7 mouse cellular contexts compared by ENCODE assay signal in the genomic region with DNA sequence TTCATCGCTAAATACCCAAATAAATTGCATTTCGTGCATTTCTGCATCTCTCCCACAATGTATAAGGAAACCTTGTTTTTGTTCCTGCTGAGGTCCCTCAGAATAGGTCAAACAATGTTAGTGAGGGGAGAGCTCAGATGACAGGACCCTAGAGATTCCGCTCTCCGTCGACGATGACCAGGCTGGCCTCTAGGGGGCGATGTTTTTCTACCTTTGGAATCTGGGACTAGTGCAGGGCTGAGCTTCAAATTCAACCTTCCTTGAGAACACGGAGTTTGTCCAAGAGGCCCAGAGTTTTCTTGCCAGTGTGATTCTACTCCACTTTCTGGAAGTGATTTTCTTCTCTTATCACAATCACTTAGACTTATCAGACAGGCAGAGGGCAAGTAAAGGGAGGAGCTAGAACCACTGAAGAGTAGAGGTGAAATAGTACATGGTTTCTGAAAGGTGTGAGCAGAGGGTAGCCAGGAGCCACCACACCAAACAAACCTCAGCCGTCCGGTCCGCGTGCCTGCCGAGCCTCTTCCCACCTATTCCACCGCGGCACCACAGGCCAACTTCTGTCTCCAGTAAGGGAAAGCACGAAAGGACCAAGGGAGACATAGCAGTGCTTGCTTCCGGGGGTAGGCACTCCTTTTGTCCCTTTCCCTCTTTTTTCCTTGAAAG. TPM values are rescaled to one million over a fixed set of nuclear protein-coding genes. Genes with fewer than 3 reads are reported as not detected.
DNase-seq lines count a peak whose midpoint lies in the region; ATAC-seq lines count a peak whose summit lies in the region.

No protein-coding gene starts in this region.

- no peak overlapping the region for H3K27ac ChIP-seq in limb, embryonic 10.5 days
- H3K27ac ChIP-seq in midbrain, embryonic 14.5 days (replicated peaks; ENCODE audit: low read depth, low read length) = 0 out of 2 replicates have a peak overlapping the region, but pooled peaks have one; percentile 86

- no peak overlapping the region for H3K9ac ChIP-seq in midbrain, embryonic 14.5 days (replicated peaks; ENCODE audit: low read length)

- H3K4me1 ChIP-seq in limb, embryonic 10.5 days = peaks cover 18% of the 10 kb centered on the region
- H3K4me1 ChIP-seq in midbrain, embryonic 14.5 days (ENCODE audit: control insufficient read depth, insufficient read depth, low read length) = 0 out of 2 replicates have a peak, but pooled peaks cover 11% of the 10 kb centered on the region

- WGBS in limb, embryonic 10.5 days = 12% methylated on average over 17 of the region's 17 CpGs
- WGBS in midbrain, embryonic 14.5 days = 14% methylated on average over 17 of the region's 17 CpGs

- DNase-seq in adrenal gland, adult 8-10 months = peak; percentile 56
- peak; percentile 94 for DNase-seq in embryo, embryonic 9.5 days (ENCODE audit: extremely low spot score)
- peak; percentile 94 for DNase-seq in heart, adult 11 months
- peak; percentile 71 for DNase-seq in kidney, adult 11 months
- DNase-seq in limb, embryonic 10.5 days (ENCODE audit: low spot score) = peak; percentile 96
- DNase-seq in midbrain, embryonic 14.5 days = peak; percentile 92
- peak; percentile 64 for DNase-seq in spleen, adult 12 weeks (ENCODE audit: low spot score)

- no peaks in the 10 kb centered on the region for H3K9me3 ChIP-seq in limb, embryonic 10.5 days (replicated peaks)
- H3K9me3 ChIP-seq in midbrain, embryonic 14.5 days (ENCODE audit: control insufficient read depth, low read length) = no peaks in the 10 kb centered on the region

- H3K4me2 ChIP-seq in midbrain, embryonic 14.5 days (ENCODE audit: low read length) = no peak overlapping the region

- H3K27me3 ChIP-seq in limb, embryonic 10.5 days (ENCODE audit: low read depth, poor library complexity, severe bottlenecking) = no peaks in the 10 kb centered on the region
- no peaks in the 10 kb centered on the region for H3K27me3 ChIP-seq in midbrain, embryonic 14.5 days (ENCODE audit: control insufficient read depth, insufficient read depth, low read length)

- no peaks in the 10 kb centered on the region for H3K36me3 ChIP-seq in limb, embryonic 10.5 days
- no peaks in the 10 kb centered on the region for H3K36me3 ChIP-seq in midbrain, embryonic 14.5 days (ENCODE audit: control insufficient read depth, insufficient read depth, low read length)

- no peak overlapping the region for H3K4me3 ChIP-seq in limb, embryonic 10.5 days
- no peak overlapping the region for H3K4me3 ChIP-seq in midbrain, embryonic 14.5 days (replicated peaks; ENCODE audit: low read depth, low read length)

- ATAC-seq in midbrain, embryonic 14.5 days (ENCODE audit: low FRiP score, low TSS enrichment) = peak; percentile 63; the same call in 1 of the 2 replicates

RNA-seq across cellular contexts. Expression of gene Prmt5, which starts 11.3 kb away (rescaled TPM):
- total RNA-seq in adrenal gland, adult 8-10 months (2022) = 10 to 100 TPM; 48.4 to 53.6 (median 50.9) TPM
- polyA plus RNA-seq in limb, embryonic 10.5 days (2016; fragmentation: Nextera tagmentation; extraction: Ambion mirVana) = 131 and 156 TPM in 2 replicates
- 76.9 and 92.5 TPM in 2 replicates for polyA plus RNA-seq in midbrain, embryonic 14.5 days (2014; fragmentation: Nextera tagmentation; extraction: Ambion mirVana)

RNA-seq across cellular contexts. Expression of gene Haus4, which starts 25.8 kb away (rescaled TPM):
- 10 to 100 TPM; 24.1 to 34.1 (median 29.4) TPM for total RNA-seq in adrenal gland, adult 8-10 months (2022)
- 57.5 and 63.0 TPM in 2 replicates for polyA plus RNA-seq in limb, embryonic 10.5 days (2016; fragmentation: Nextera tagmentation; extraction: Ambion mirVana)
- 13.3 and 14.7 TPM in 2 replicates for polyA plus RNA-seq in midbrain, embryonic 14.5 days (2014; fragmentation: Nextera tagmentation; extraction: Ambion mirVana)

RNA-seq across cellular contexts. Expression of gene Ajuba, which starts 48.8 kb away (rescaled TPM):
- total RNA-seq in adrenal gland, adult 8-10 months (2022) = 10 to 100 TPM; 23.7 to 41.6 (median 32.6) TPM
- polyA plus RNA-seq in limb, embryonic 10.5 days (2016; fragmentation: Nextera tagmentation; extraction: Ambion mirVana) = 70.1 and 75.3 TPM in 2 replicates
- 3.6 and 4.8 TPM in 2 replicates for polyA plus RNA-seq in midbrain, embryonic 14.5 days (2014; fragmentation: Nextera tagmentation; extraction: Ambion mirVana)

RNA-seq across cellular contexts. Expression of gene Rem2, which starts 52.7 kb away (rescaled TPM):
- total RNA-seq in adrenal gland, adult 8-10 months (2022) = 1 to 10 TPM in 1 of 4 experiments, under 1 TPM in 3; 0.25 to 1.9 (median 0.45) TPM
- 3.6 and 5.3 TPM in 2 replicates for polyA plus RNA-seq in limb, embryonic 10.5 days (2016; fragmentation: Nextera tagmentation; extraction: Ambion mirVana)
- polyA plus RNA-seq in midbrain, embryonic 14.5 days (2014; fragmentation: Nextera tagmentation; extraction: Ambion mirVana) = 37.2 and 44.6 TPM in 2 replicates

Comparison
In these comparisons a context has a peak if more than half of its experiments do, and no peak if none do; other contexts are left out.
1. RNA of gene Ajuba, which starts 48.8 kb away (polyA plus RNA-seq): 70.1 to 75.3 TPM in limb, embryonic 10.5 days; 3.6 to 4.8 TPM in midbrain, embryonic 14.5 days; every median in the first group is over 10 times any median in the second.
2. Peak in every context shown above with its lines, with median percentiles within 50 percentile points of each other: DNase-seq.